Mouse (Mus musculus): ENCODE measurements around the gene Cacna1a. TPM values are rescaled to one million over a fixed set of nuclear protein-coding genes. Genes with fewer than 3 reads are reported as not detected.

Gene Cacna1a
- polyA plus RNA-seq, 1 experiment, result 21.6 TPM

DNA sequence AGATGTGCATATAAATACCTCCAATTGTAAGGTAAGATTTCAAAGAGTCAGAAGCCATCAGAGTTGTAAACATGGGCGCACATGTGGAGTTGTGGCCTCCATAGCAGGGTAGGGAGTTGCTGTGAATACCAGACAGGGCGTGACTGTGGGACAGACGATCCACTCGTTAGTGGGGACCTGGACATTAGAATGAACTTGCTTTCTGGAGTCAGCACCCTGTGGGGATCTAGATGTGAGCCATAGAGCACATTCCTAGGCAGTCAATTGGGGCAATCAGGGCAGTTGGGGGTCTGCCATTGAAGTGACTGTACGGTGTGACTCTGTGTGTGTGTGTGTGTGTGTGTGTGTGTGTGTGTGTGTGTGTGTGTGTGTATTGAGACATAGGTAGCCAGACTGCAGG lies 3.4 kb downstream of the Cacna1a start:
- Histone ChIP-seq H3K4me3 (replicated peaks) (no peak overlapping the region), H3K36me3 (replicated peaks; ENCODE audit: low read length) (no peaks in the 10 kb centered on the region), H3K4me1 (no peaks in the 10 kb centered on the region), H3K27me3 (replicated peaks) (peaks cover 21% of the 10 kb centered on the region), H3K9me3 (peaks cover 21% of the 10 kb centered on the region)
- TF ChIP-seq FLI1 (IDR thresholded peaks at IDR 0.05; ENCODE audit: low read length) (no peak), GATA1 (IDR thresholded peaks at IDR 0.05; ENCODE audit: borderline replicate concordance, low read length) (no peak)

DNA sequence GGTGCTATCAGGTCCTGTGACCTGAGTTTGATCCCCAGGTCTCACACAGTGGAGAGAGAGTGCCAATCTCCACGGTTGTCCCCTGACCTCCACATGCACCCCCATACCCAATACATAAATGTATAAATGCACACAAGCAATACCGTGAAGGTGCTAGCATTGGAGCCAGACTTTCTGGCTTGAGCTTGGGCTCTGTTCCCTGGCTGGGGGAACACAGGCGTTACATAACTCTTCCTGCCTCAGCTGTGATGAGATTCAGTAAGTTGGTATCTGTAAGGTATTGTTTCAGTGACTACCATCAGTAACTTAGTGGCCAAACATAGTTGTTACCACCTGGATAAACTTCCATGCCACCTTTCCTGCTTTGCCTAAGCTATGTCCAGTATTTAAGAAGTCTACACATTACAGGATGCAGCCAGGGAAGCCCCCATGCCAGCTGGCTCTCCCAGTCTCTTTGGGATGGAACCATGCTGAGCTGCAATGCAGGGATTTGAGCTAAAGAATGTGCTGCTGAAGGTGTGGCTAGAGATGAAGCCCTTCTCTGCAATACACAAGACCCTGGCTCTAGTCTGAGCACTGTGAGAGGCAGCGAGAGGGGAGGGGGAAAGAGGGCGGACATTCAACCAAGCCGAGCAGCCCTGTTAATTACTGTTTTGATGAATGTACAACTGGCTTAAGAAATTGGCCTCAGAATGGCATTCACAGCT lies 7.7 kb downstream of the Cacna1a start:
- no peaks in the 10 kb centered on the region for H3K4me1 ChIP-seq
- no peak overlapping the region for H3K4me3 ChIP-seq (replicated peaks)
- no peaks in the 10 kb centered on the region for H3K36me3 ChIP-seq (replicated peaks; ENCODE audit: low read length)
- TF ChIP-seq GATA1 (IDR thresholded peaks at IDR 0.05; ENCODE audit: borderline replicate concordance, low read length) (no peak), FLI1 (IDR thresholded peaks at IDR 0.05; ENCODE audit: low read length) (no peak)
- peaks cover 17% of the 10 kb centered on the region for H3K27me3 ChIP-seq (replicated peaks)
- H3K9me3 ChIP-seq, result peaks cover 21% of the 10 kb centered on the region

DNA sequence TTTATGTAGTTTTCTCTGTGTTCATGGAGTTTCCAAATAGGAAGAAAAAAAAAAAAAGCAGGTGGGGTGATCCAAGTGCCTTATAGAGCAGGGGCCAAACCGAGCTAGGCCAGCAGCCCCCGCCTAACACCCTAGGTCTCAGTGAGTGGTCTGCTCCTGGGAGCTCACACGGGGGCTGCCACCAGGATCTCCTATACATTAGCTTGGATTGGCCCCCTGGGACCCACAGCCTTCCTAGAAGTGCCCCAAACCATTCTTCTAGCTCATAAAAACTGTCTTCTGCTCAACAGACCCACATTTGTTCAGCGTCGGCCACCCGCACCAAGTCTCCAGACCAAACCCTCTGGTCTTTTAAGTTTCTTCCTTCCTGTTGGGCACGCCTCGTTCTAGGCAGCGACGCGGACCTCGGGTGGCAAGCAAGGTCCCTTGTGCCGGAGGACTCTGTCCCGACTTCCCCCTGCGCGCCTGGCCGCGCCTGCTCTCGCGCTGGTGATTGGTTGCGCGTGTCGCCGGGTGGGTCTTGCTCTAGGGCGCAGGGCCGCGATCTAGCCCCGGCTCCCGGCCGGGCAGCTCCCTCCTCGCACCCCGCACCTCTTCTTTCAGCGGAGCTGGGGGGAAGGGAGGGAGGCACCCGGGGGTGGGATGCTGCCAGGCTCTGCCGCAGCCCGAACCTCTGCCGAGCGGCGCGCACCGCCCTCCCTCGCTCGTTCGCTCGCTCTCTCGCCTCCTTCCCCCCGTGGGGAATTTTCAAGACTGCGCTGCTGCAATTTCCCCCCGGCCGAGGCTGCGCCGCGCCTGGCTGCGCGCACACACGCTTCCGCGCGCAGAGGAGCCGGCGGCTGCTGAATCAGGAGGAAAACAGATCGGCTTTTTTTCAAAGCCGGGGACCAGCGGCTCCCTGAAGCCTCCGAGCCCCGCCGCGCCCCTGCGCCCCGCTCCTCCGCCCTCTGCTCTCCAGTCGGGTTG lies 25.9 kb downstream of the Cacna1a start:
- H3K4me1 ChIP-seq, result peaks cover 12% of the 10 kb centered on the region
- peak overlapping the region; percentile 78 for H3K4me3 ChIP-seq (replicated peaks)
- TF ChIP-seq FLI1 (IDR thresholded peaks at IDR 0.05; ENCODE audit: low read length) (no peak), GATA1 (IDR thresholded peaks at IDR 0.05; ENCODE audit: borderline replicate concordance, low read length) (no peak)
- peaks cover 13% of the 10 kb centered on the region for H3K9me3 ChIP-seq
- H3K27me3 ChIP-seq (replicated peaks), result peaks cover 86% of the 10 kb centered on the region
- no peaks in the 10 kb centered on the region for H3K36me3 ChIP-seq (replicated peaks; ENCODE audit: low read length)

DNA sequence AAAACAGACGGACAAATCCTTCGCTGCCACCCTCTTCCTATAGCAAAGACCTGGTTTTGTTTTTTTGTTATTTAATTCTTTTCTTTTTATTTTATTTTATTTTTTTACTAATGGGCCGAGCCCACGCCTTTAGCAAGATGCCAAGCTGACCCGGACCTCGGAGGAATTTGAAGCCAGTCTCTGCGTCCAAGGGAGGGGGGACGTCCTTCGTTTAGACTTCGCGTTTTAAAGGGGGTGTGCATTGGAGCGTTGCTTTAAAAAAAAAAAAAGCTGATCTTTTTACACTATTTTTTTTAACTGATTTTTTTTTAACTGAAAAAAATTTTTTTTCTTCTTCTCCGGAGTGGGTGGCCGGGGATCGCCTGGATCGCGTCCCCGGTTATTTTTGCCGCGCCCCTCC lies 26.7 kb downstream of the Cacna1a start:
- H3K27me3 ChIP-seq (replicated peaks), result peaks cover 85% of the 10 kb centered on the region
- peak overlapping the region; percentile 33 for H3K4me3 ChIP-seq (replicated peaks)

DNA sequence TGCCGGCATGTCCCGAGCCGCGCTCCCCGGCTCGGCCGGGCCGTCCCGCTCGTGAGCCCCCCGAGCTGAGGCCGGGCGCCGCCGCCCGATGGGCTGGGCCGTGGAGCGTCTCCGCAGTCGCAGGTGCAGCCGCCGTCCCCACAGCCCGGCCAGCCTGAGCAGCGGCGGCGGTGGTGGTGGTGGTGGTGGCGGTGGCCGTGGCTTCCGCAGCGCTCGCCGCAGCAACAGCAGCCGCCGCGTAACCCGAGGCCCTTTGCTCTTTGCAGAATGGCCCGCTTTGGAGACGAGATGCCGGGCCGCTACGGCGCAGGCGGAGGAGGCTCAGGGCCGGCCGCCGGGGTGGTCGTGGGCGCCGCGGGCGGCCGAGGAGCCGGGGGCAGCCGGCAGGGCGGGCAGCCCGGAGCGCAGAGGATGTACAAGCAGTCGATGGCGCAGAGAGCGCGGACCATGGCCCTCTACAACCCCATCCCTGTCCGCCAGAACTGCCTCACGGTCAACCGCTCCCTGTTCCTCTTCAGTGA lies 27.2 kb downstream of the Cacna1a start:
- Histone ChIP-seq H3K27me3 (replicated peaks) (peaks cover 89% of the 10 kb centered on the region), H3K4me3 (replicated peaks) (peak overlapping the region; percentile 74)
- TF ChIP-seq GATA1 (IDR thresholded peaks at IDR 0.05; ENCODE audit: borderline replicate concordance, low read length), result no peak
- TF ChIP-seq FLI1 (IDR thresholded peaks at IDR 0.05; ENCODE audit: low read length), result no peak

More for the DNA sequence above, 26.7 kb downstream of the Cacna1a start:
- TF ChIP-seq GATA1 (IDR thresholded peaks at IDR 0.05; ENCODE audit: borderline replicate concordance, low read length), result no peak
- no peak for TF ChIP-seq FLI1 (IDR thresholded peaks at IDR 0.05; ENCODE audit: low read length)
- Histone ChIP-seq H3K4me1 (peaks cover 12% of the 10 kb centered on the region), H3K9me3 (peaks cover 13% of the 10 kb centered on the region), H3K36me3 (replicated peaks; ENCODE audit: low read length) (no peaks in the 10 kb centered on the region)

DNA sequence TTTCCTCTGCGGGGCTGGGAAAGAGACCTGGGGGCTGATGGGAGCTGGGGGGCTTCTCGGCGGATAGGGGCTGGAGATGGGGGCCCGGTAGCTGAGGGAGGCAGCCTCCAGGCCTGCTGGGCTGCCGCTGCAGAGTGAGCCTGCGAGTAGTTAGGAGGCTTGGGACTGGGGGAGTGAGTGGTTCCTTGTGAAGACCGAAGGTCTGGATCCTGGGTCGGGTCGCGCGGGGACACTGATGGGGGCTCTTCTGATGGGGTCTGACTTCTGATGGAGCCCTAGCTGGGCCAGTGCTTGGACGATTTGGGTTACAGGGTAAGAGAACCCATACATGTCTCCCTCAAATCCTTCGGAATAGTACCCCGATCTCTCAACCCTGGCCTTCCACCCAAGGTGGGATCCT lies 27.8 kb downstream of the Cacna1a start:
- H3K4me3 ChIP-seq (replicated peaks), result no peak overlapping the region
- no peaks in the 10 kb centered on the region for H3K36me3 ChIP-seq (replicated peaks; ENCODE audit: low read length)
- peaks cover 12% of the 10 kb centered on the region for H3K4me1 ChIP-seq
- peaks cover 88% of the 10 kb centered on the region for H3K27me3 ChIP-seq (replicated peaks)
- H3K9me3 ChIP-seq, result peaks cover 13% of the 10 kb centered on the region
- TF ChIP-seq FLI1 (IDR thresholded peaks at IDR 0.05; ENCODE audit: low read length), result no peak
- TF ChIP-seq GATA1 (IDR thresholded peaks at IDR 0.05; ENCODE audit: borderline replicate concordance, low read length), result no peak

More for the DNA sequence above, 27.2 kb downstream of the Cacna1a start:
- no peaks in the 10 kb centered on the region for H3K36me3 ChIP-seq (replicated peaks; ENCODE audit: low read length)
- H3K4me1 ChIP-seq, result peaks cover 12% of the 10 kb centered on the region
- H3K9me3 ChIP-seq, result peaks cover 13% of the 10 kb centered on the region

DNA sequence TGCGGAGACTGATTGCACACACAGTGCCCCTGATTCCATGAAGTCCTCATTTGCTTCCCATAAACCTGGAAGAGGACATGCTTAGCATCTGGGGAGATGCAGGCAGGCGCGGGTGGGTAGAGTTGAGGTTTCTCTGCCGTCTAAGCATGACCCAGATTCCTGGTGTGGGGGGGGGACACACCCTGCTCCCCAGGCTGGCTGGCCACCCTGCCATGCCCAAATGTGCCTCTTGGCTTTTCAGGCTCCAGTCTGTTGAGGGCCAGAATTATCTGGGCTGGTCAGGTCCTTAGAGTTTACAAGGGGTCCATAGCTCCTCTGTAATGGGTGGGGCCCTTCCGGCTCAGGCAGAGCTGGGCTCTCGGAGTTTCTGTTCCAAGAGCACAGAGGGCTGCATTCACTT lies 28.7 kb downstream of the Cacna1a start:
- TF ChIP-seq GATA1 (IDR thresholded peaks at IDR 0.05; ENCODE audit: borderline replicate concordance, low read length) (no peak), FLI1 (IDR thresholded peaks at IDR 0.05; ENCODE audit: low read length) (no peak)
- no peak overlapping the region for H3K4me3 ChIP-seq (replicated peaks)

DNA sequence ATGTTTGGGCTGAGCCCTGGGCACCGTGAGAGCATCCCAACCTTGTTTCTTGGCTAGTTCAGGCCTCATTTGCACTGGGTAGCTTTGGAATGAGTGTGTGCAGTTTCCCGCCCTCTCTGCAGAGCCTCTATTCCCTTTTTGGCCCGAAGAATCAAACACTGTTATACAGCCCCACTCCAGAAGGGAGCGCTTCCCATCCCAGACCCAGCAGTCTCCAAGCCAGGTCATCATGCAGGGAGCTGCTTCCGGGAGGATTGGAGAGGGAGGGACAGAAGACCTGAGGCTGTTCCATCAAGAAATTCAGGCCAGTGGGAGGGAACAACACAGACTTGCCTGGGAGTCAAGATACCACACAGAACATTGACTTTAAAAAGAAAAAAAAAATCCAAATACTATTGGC lies 29.6 kb downstream of the Cacna1a start:
- Histone ChIP-seq H3K9me3 (peaks cover 13% of the 10 kb centered on the region), H3K27me3 (replicated peaks) (peaks cover 84% of the 10 kb centered on the region)

More for the DNA sequence above, 28.7 kb downstream of the Cacna1a start:
- Histone ChIP-seq H3K4me1 (peaks cover 12% of the 10 kb centered on the region), H3K27me3 (replicated peaks) (peaks cover 86% of the 10 kb centered on the region), H3K36me3 (replicated peaks; ENCODE audit: low read length) (no peaks in the 10 kb centered on the region), H3K9me3 (peaks cover 13% of the 10 kb centered on the region)

DNA sequence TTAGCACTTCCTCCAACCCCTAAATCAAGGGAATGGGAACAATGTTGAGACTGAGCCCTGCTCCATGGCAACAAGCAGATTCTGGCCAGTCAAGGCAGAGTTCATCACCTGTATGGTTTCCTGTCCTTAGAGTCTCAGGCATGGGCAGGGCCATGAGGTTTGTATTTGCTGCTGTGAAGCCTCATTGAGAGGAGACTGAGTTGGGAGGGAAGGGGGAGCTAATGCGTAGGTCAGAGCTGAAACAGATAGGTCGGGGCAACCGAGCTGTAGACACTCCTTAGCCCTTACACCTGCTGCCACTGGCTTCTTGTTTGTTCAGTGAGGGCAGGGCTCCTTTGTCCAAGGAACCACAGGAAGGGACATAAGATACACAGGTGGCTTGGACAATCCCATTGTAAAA lies 36.2 kb downstream of the Cacna1a start:
- Histone ChIP-seq H3K36me3 (replicated peaks; ENCODE audit: low read length) (no peaks in the 10 kb centered on the region), H3K27me3 (replicated peaks) (peaks cover 45% of the 10 kb centered on the region), H3K4me1 (no peaks in the 10 kb centered on the region), H3K9me3 (no peaks in the 10 kb centered on the region), H3K4me3 (replicated peaks) (no peak overlapping the region)
- TF ChIP-seq GATA1 (IDR thresholded peaks at IDR 0.05; ENCODE audit: borderline replicate concordance, low read length), result no peak
- TF ChIP-seq FLI1 (IDR thresholded peaks at IDR 0.05; ENCODE audit: low read length), result no peak

More for the DNA sequence above, 29.6 kb downstream of the Cacna1a start:
- Histone ChIP-seq H3K4me1 (peaks cover 12% of the 10 kb centered on the region), H3K4me3 (replicated peaks) (no peak overlapping the region), H3K36me3 (replicated peaks; ENCODE audit: low read length) (no peaks in the 10 kb centered on the region)
- TF ChIP-seq FLI1 (IDR thresholded peaks at IDR 0.05; ENCODE audit: low read length) (no peak), GATA1 (IDR thresholded peaks at IDR 0.05; ENCODE audit: borderline replicate concordance, low read length) (no peak)
